Mouse (Mus musculus): ENCODE data around the gene Galnt16. TPM values are rescaled to one million over a fixed set of nuclear protein-coding genes. Genes with fewer than 3 reads are reported as not detected.

Gene Galnt16
- total RNA-seq, 2 experiments from 2014 or later, result 192 to 196 TPM

- DNase-seq (ENCODE audit: low spot score in 2 of 2), result peak in 1 of 2 experiments; percentile 31
These were observed 140.6 kb downstream of the Galnt16 start for GRCm38 (mm10) chr12:80658661-80659060.

- no peak for DNase-seq (ENCODE audit: low spot score in 2 of 2)
These were observed 144.2 kb downstream of the Galnt16 start for GRCm38 (mm10) chr12:80662322-80662721.

DNA sequence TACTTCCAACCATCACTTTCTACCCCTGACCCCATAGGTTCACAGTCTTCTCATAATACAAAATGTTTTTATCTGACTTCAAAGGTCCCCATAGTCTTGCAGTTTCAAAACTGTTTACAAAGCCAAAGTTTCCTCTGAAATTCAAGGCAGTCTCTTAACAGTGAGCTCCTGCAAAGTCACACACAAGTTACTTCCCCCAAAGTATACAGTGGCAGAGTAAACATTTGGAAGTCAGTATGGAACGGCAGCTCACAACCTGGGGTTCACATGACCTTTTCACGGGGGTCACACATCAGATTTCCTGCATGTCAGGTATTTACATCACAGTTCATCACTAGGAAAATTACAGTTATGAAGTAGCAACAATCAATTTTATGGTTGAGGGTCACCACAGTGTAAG is 145.9 kb downstream of the Galnt16 start:
- DNase-seq (ENCODE audit: low spot score in 2 of 2), result no peak

GRCm38 (mm10) chr12:80668391-80668790 is 150.3 kb downstream of the Galnt16 start:
- no peak for DNase-seq (ENCODE audit: low spot score in 2 of 2)

DNA sequence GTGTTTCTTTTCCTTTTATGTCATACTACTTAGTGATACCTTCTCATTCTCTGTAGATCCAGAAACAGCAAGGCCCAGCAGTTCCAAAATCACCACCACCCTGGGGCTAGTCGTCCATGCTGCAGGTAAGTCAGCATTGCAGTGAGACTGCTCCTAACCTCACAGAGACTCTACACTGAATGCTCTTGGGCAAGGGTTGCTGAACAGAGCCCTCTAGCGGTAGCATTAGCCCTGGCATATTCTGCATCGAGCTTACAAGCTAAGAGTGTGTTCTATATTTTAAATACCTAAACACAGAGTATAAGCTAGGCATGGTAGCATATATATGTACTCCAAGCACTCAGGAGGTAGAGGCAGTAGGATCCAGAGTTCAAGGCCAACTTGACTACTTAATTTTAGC is 155.1 kb downstream of the Galnt16 start:
- peak in 1 of 2 experiments; percentile 81 for DNase-seq (ENCODE audit: low spot score in 2 of 2)

Other genes with a start within 250 kb of the Galnt16 start
- gene Dcaf5, start 81.7 kb upstream of the Galnt16 start, total RNA-seq (2021), result 10 to 100 TPM; 65.2 to 69.2 TPM
- gene Exd2, start 55.2 kb upstream of the Galnt16 start, total RNA-seq (2021), result 10 to 100 TPM; 92.1 to 92.7 TPM
- 10 to 100 TPM; 37.6 to 40.6 TPM for gene Slc39a9, start 125.6 kb downstream of the Galnt16 start, total RNA-seq (2021)
- 10 to 100 TPM; 29.9 to 34.3 TPM for gene Erh, start 126.1 kb downstream of the Galnt16 start, total RNA-seq (2021)
- gene Plekhd1, start 174.3 kb downstream of the Galnt16 start, total RNA-seq (2021), result 1 to 10 TPM; 5.7 to 8.3 TPM
- gene Ccdc177, start 242.4 kb downstream of the Galnt16 start, total RNA-seq (2021), result 10 to 100 TPM; 16.2 to 16.3 TPM